Mouse (Mus musculus): ENCODE data around the gene Gm20388. TPM values are rescaled to one million over a fixed set of nuclear protein-coding genes. Genes with fewer than 3 reads are reported as not detected.
A peak's percentile ranks its signal among the peaks of the same experiment; 100 is the strongest.

Gene Gm20388
- total and polyA plus RNA-seq, 2 experiments from 2014 or later, result 17.3 TPM; not detected in 1

GRCm38 (mm10) chr8:119926474-119926873 lies 15.8 kb downstream of the Gm20388 start:
- WGBS, result 68% methylated on average over 2 of the region's 2 CpGs
- TF ChIP-seq EP300 (IDR thresholded peaks at IDR 0.05; ENCODE audit: low read depth) (no peak), CTCF (IDR thresholded peaks at IDR 0.05; ENCODE audit: low read depth) (peak; percentile 41)
- ATAC-seq (ENCODE audit: insufficient read depth, low read depth) (no peak), DNase-seq (ENCODE audit: low spot score) (peak; percentile 33)
- no peak overlapping the region for H3K4me2 ChIP-seq (ENCODE audit: low read depth, low read length)
- no peak overlapping the region for H3K4me3 ChIP-seq (ENCODE audit: low read depth, low read length)
- H3K4me1 ChIP-seq (ENCODE audit: control insufficient read depth, insufficient read depth), result peaks cover 25% of the 10 kb centered on the region; the same call in 1 of the 2 replicates
- H3K9me3 ChIP-seq (replicated peaks; ENCODE audit: control insufficient read depth, low read length), result no peaks in the 10 kb centered on the region
- no peaks in the 10 kb centered on the region for H3K27me3 ChIP-seq (ENCODE audit: control insufficient read depth, insufficient read depth, low read length)
- H3K9ac ChIP-seq (replicated peaks; ENCODE audit: low read depth, low read length), result no peak overlapping the region
- no peaks in the 10 kb centered on the region for H3K36me3 ChIP-seq (replicated peaks; ENCODE audit: control insufficient read depth, insufficient read depth, low read length)
- 0 out of 2 replicates have a peak overlapping the region, but pooled peaks have one; percentile 36 for H3K27ac ChIP-seq (ENCODE audit: low read depth)

DNA sequence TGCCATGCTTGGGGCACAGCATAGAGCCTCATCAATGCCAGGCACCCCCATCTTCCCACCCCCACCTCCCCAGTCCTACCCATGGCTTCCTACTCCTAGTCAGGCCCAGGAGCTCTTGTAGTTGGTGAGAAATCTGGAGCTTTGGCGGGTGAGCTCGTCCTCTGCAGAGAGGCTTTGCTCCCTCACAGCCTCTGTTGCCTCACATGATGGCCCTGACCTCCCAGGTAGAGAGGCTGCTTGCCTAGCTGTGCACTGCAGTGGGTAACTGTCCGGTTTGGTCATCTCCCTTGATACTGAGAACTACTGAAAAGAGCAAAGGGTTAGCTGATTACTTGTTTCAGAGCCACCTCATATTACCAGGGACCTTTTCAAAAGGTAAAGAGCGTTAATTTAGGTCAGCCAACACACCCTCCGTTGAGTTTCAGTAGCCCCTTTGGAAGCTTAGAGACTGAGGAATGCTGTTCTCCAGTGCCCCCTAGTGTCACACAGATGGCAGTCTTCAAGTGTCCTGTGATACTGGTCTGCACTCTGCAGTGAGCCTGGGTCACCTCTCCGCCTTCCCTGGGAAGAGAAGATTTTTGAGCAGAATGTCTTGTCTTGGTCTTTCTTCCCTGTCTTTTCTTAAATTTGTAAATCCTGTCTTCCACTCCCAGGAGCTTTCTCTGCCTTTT lies 16.9 kb downstream of the Gm20388 start:
- H3K9me3 ChIP-seq (replicated peaks; ENCODE audit: control insufficient read depth, low read length), result no peaks in the 10 kb centered on the region
- H3K9ac ChIP-seq (replicated peaks; ENCODE audit: low read depth, low read length), result no peak overlapping the region
- H3K4me2 ChIP-seq (ENCODE audit: low read depth, low read length), result no peak overlapping the region
- H3K36me3 ChIP-seq (replicated peaks; ENCODE audit: control insufficient read depth, insufficient read depth, low read length), result peaks cover 5% of the 10 kb centered on the region; the same call in 1 of the 2 replicates
- no peak overlapping the region for H3K27ac ChIP-seq (ENCODE audit: low read depth)
- peak; percentile 80 for DNase-seq (ENCODE audit: low spot score)
- no peak overlapping the region for H3K4me3 ChIP-seq (ENCODE audit: low read depth, low read length)
- peaks cover 25% of the 10 kb centered on the region; the same call in 1 of the 2 replicates for H3K4me1 ChIP-seq (ENCODE audit: control insufficient read depth, insufficient read depth)
- WGBS, result 50% methylated on average over 6 of the region's 6 CpGs
- no peaks in the 10 kb centered on the region for H3K27me3 ChIP-seq (ENCODE audit: control insufficient read depth, insufficient read depth, low read length)
- peak; percentile 73 for ATAC-seq (ENCODE audit: insufficient read depth, low read depth)
- TF ChIP-seq EP300 (IDR thresholded peaks at IDR 0.05; ENCODE audit: low read depth) (no peak), CTCF (IDR thresholded peaks at IDR 0.05; ENCODE audit: low read depth) (peak; percentile 81)

DNA sequence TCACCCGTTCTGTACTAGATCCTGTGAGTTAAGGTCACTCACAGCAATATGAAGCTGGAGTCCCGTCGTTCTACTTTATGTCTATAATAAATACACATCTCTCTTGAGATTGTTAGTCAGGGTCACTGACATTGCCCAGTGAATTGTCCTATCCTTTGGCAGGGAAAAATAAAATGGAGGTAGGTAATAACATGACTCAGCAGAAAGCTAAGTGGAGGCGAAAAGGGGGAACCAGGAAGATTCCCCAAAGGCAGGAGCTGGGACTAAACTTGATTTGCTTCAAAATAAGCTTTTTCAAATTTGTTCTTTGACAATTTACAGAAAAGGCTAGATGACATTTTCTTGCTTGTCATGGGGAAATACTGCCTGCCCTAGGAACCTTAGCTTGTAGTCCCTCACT lies 20.7 kb downstream of the Gm20388 start:
- TF ChIP-seq CTCF (IDR thresholded peaks at IDR 0.05; ENCODE audit: low read depth) (no peak), EP300 (IDR thresholded peaks at IDR 0.05; ENCODE audit: low read depth) (no peak)
- peaks cover 16% of the 10 kb centered on the region; the same call in 1 of the 2 replicates for H3K36me3 ChIP-seq (replicated peaks; ENCODE audit: control insufficient read depth, insufficient read depth, low read length)
- 34% methylated on average over 4 of the region's 4 CpGs for WGBS
- peaks cover 14% of the 10 kb centered on the region for H3K4me1 ChIP-seq (ENCODE audit: control insufficient read depth, insufficient read depth)
- DNase-seq (ENCODE audit: low spot score) (peak; percentile 15), ATAC-seq (ENCODE audit: insufficient read depth, low read depth) (no peak)
- H3K9ac ChIP-seq (replicated peaks; ENCODE audit: low read depth, low read length), result no peak overlapping the region
- H3K4me3 ChIP-seq (ENCODE audit: low read depth, low read length), result no peak overlapping the region
- H3K27ac ChIP-seq (ENCODE audit: low read depth), result peak overlapping the region; percentile 59
- no peaks in the 10 kb centered on the region for H3K27me3 ChIP-seq (ENCODE audit: control insufficient read depth, insufficient read depth, low read length)
- no peaks in the 10 kb centered on the region for H3K9me3 ChIP-seq (replicated peaks; ENCODE audit: control insufficient read depth, low read length)
- no peak overlapping the region for H3K4me2 ChIP-seq (ENCODE audit: low read depth, low read length)

- 94% methylated on average over 4 of the region's 4 CpGs for WGBS
- Histone ChIP-seq H3K4me3 (ENCODE audit: low read depth, low read length) (no peak overlapping the region), H3K27me3 (ENCODE audit: control insufficient read depth, insufficient read depth, low read length) (no peaks in the 10 kb centered on the region), H3K9ac (replicated peaks; ENCODE audit: low read depth, low read length) (no peak overlapping the region), H3K4me1 (ENCODE audit: control insufficient read depth, insufficient read depth) (peaks cover 12% of the 10 kb centered on the region), H3K9me3 (replicated peaks; ENCODE audit: control insufficient read depth, low read length) (no peaks in the 10 kb centered on the region), H3K4me2 (ENCODE audit: low read depth, low read length) (no peak overlapping the region), H3K27ac (ENCODE audit: low read depth) (no peak overlapping the region), H3K36me3 (replicated peaks; ENCODE audit: control insufficient read depth, insufficient read depth, low read length) (peaks cover 26% of the 10 kb centered on the region; the same call in 1 of the 2 replicates)
- DNase-seq (ENCODE audit: low spot score), result no peak
- no peak for TF ChIP-seq EP300 (IDR thresholded peaks at IDR 0.05; ENCODE audit: low read depth)
- no peak for TF ChIP-seq CTCF (IDR thresholded peaks at IDR 0.05; ENCODE audit: low read depth)
- no peak for ATAC-seq (ENCODE audit: insufficient read depth, low read depth)
Observed at GRCm38 (mm10) chr8:119933681-119934080, 23.0 kb downstream of the Gm20388 start.

DNA sequence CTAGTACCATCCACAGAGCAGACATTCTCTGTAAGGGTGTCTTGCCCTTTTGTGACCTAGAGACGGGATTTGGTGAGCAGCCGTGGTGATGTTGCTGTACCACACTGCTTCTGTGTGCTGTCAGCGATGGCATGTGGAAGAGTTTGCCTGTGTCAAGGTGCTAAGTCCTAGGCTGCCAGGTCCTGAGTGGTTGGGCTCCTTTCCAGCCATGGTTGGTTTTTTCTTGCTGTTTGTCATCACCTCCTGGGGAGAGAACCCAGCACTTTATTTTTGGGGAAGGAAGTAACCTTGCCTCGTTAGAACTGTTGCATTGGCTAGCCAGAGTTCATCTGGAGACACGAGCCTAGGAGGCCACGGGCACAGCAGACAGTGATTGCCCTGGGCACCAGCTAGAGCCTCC lies 24.9 kb downstream of the Gm20388 start:
- Histone ChIP-seq H3K9me3 (replicated peaks; ENCODE audit: control insufficient read depth, low read length) (no peaks in the 10 kb centered on the region), H3K27ac (ENCODE audit: low read depth) (0 out of 2 replicates have a peak overlapping the region, but pooled peaks have one; percentile 31), H3K4me2 (ENCODE audit: low read depth, low read length) (no peak overlapping the region), H3K4me3 (ENCODE audit: low read depth, low read length) (no peak overlapping the region), H3K4me1 (ENCODE audit: control insufficient read depth, insufficient read depth) (peaks cover 12% of the 10 kb centered on the region), H3K9ac (replicated peaks; ENCODE audit: low read depth, low read length) (no peak overlapping the region), H3K27me3 (ENCODE audit: control insufficient read depth, insufficient read depth, low read length) (no peaks in the 10 kb centered on the region), H3K36me3 (replicated peaks; ENCODE audit: control insufficient read depth, insufficient read depth, low read length) (peaks cover 33% of the 10 kb centered on the region; the same call in 1 of the 2 replicates)
- ATAC-seq (ENCODE audit: insufficient read depth, low read depth) (peak; percentile 81), DNase-seq (ENCODE audit: low spot score) (peak; percentile 71)
- WGBS, result 25% methylated on average over 6 of the region's 6 CpGs
- TF ChIP-seq EP300 (IDR thresholded peaks at IDR 0.05; ENCODE audit: low read depth), result no peak
